Mouse (Mus musculus) liver, embryonic 14.5 days (tissue): ENCODE results near the gene Sfxn1.

Source experiments
- CTCF ChIP-seq: IDR thresholded peaks from 2 replicates; pipeline ENCODE4 v1.5.1; 2016; ENCODE audit warnings: antibody characterized with exemption, low read depth, control low read depth
- EP300 ChIP-seq: IDR thresholded peaks from 2 replicates; pipeline ENCODE4 v1.6.1; 2016; ENCODE audit warnings: antibody characterized with exemption, low read depth

- TF ChIP-seq CTCF: no peak
- no peak for TF ChIP-seq EP300
Observed at GRCm38 (mm10) chr13:54084826-54085225, 13.2 kb downstream of the Sfxn1 start.
